Mouse (Mus musculus) limb, embryonic 11.5 days (tissue): ENCODE measurements at regions not wholly inside any gene's neighbourhood (a gene's known extent, or its start where the extent isn't known, plus 50 kb on each side); places are given as distances from the start of the nearest gene placed in this dataset.

Source experiments
- ATAC-seq: fragments of 200-750 bp; cut with Nextera tagmentation; 2 replicates; pipeline ENCODE4 v1.8.0; 2017; ENCODE audit warnings: low read depth; ENCODE audit not compliant: insufficient number of reproducible peaks, low FRiP score, low TSS enrichment
- DNase-seq: peaks from one replicate; pipeline ENCODE4 v3.0.0-alpha.2; 2015; ENCODE audit warnings: low spot score
- H3K27ac ChIP-seq: fragments of 300-500 bp; sonication (generic); replicated peaks from 2 replicates; pipeline ENCODE4 v1.5.1; 2014; ENCODE audit warnings: low read depth, mild to moderate bottlenecking, low read length
- H3K27me3 ChIP-seq: fragments of 300-500 bp; sonication (generic); 2 replicates; pipeline ENCODE4 v1.6.1; 2014; ENCODE audit warnings: mild to moderate bottlenecking, low read length, mixed read lengths; ENCODE audit not compliant: control insufficient read depth, insufficient read depth
- H3K36me3 ChIP-seq: fragments of 300-500 bp; sonication (generic); 2 replicates; pipeline ENCODE4 v1.6.1; 2014; ENCODE audit warnings: mild to moderate bottlenecking, low read length, moderate library complexity, mixed read lengths; ENCODE audit not compliant: control insufficient read depth, insufficient read depth
- H3K4me1 ChIP-seq: fragments of 300-500 bp; sonication (generic); 2 replicates; pipeline ENCODE4 v1.6.1; 2014; ENCODE audit warnings: low read length, mixed read lengths; ENCODE audit not compliant: control insufficient read depth, insufficient read depth
- H3K4me2 ChIP-seq: fragments of 300-500 bp; sonication (generic); 2 replicates; pipeline ENCODE4 v1.6.1; 2014; ENCODE audit warnings: low read depth, mild to moderate bottlenecking, moderate library complexity; ENCODE audit not compliant: severe bottlenecking
- H3K4me3 ChIP-seq: fragments of 300-500 bp; sonication (generic); 2 replicates; pipeline ENCODE4 v1.5.1; 2014; ENCODE audit warnings: low read depth, low read length
- H3K9ac ChIP-seq: fragments of 300-500 bp; sonication (generic); 2 replicates; pipeline ENCODE4 v1.6.1; 2014; ENCODE audit warnings: mild to moderate bottlenecking, low read length
- H3K9me3 ChIP-seq: fragments of 300-500 bp; sonication (generic); 2 replicates; pipeline ENCODE4 v1.6.1; 2016; ENCODE audit warnings: low read length; ENCODE audit not compliant: control insufficient read depth
- WGBS: fragments of 180-500 bp; shearing (Covaris S2); extraction: QIAGEN DNeasy Blood & Tissue Kit; methylation state at CpG from one replicate; pipeline ENCODE4 v1.1.7; 2014; 5-methylcytosine and 5-hydroxymethylcytosine counted together

- no peak overlapping the region for H3K27ac ChIP-seq
- H3K4me1 ChIP-seq = peaks cover 4% of the 10 kb centered on the region; the same call in 1 of the 2 replicates
- DNase-seq (peak; percentile 54), ATAC-seq (no peak)
- peak overlapping the region; percentile 58 for H3K4me2 ChIP-seq
- H3K36me3 ChIP-seq = no peaks in the 10 kb centered on the region
- peak overlapping the region; percentile 11 for H3K4me3 ChIP-seq
- WGBS = 20% methylated on average over 14 of the region's 14 CpGs
- H3K27me3 ChIP-seq = peaks cover 8% of the 10 kb centered on the region; the same call in 1 of the 2 replicates
- 0 out of 2 replicates have a peak overlapping the region, but pooled peaks have one; percentile 46 for H3K9ac ChIP-seq
- no peaks in the 10 kb centered on the region for H3K9me3 ChIP-seq
Observed at GRCm38 (mm10) chr2:75054474-75055186, 229.0 kb downstream of the Mtx2 start.

- Histone ChIP-seq H3K4me3 (peak overlapping the region; percentile 11), H3K9me3 (no peaks in the 10 kb centered on the region), H3K27ac (no peak overlapping the region), H3K9ac (no peak overlapping the region), H3K36me3 (no peaks in the 10 kb centered on the region), H3K4me2 (peak overlapping the region; percentile 58), H3K27me3 (peaks cover 8% of the 10 kb centered on the region; the same call in 1 of the 2 replicates), H3K4me1 (peaks cover 8% of the 10 kb centered on the region; the same call in 1 of the 2 replicates)
- DNase-seq (peak; percentile 82), ATAC-seq (no peak)
- WGBS = 1% methylated on average over 6 of the region's 6 CpGs
Observed at GRCm38 (mm10) chr2:75055187-75055543, 229.6 kb downstream of the Mtx2 start.

GRCm38 (mm10) chr2:75061009-75061408, 235.4 kb downstream of the Mtx2 start:
- no peak overlapping the region for H3K27ac ChIP-seq
- H3K4me1 ChIP-seq = peaks cover 6% of the 10 kb centered on the region; the same call in 1 of the 2 replicates
- no peaks in the 10 kb centered on the region for H3K36me3 ChIP-seq
- no peaks in the 10 kb centered on the region for H3K9me3 ChIP-seq
- WGBS = 60% methylated on average over 7 of the region's 7 CpGs
- no peak for ATAC-seq
- no peak for DNase-seq
- no peak overlapping the region for H3K4me2 ChIP-seq
- no peak overlapping the region for H3K4me3 ChIP-seq
- peaks cover 13% of the 10 kb centered on the region for H3K27me3 ChIP-seq
- H3K9ac ChIP-seq = no peak overlapping the region

- H3K27ac ChIP-seq = no peak overlapping the region
- H3K4me2 ChIP-seq = no peak overlapping the region
- ATAC-seq (no peak), DNase-seq (no peak)
- peaks cover 6% of the 10 kb centered on the region; the same call in 1 of the 2 replicates for H3K4me1 ChIP-seq
- H3K36me3 ChIP-seq = no peaks in the 10 kb centered on the region
- no peak overlapping the region for H3K4me3 ChIP-seq
- H3K27me3 ChIP-seq = peaks cover 13% of the 10 kb centered on the region
- H3K9ac ChIP-seq = no peak overlapping the region
- 43% methylated on average over 12 of the region's 12 CpGs for WGBS
- no peaks in the 10 kb centered on the region for H3K9me3 ChIP-seq
Observed at GRCm38 (mm10) chr2:75061456-75062188, 236.0 kb downstream of the Mtx2 start.

GRCm38 (mm10) chr2:75062189-75062510, 236.5 kb downstream of the Mtx2 start:
- Histone ChIP-seq H3K9ac (no peak overlapping the region), H3K9me3 (no peaks in the 10 kb centered on the region), H3K36me3 (no peaks in the 10 kb centered on the region), H3K27ac (no peak overlapping the region), H3K4me3 (no peak overlapping the region), H3K4me2 (no peak overlapping the region), H3K4me1 (peaks cover 6% of the 10 kb centered on the region; the same call in 1 of the 2 replicates), H3K27me3 (peaks cover 13% of the 10 kb centered on the region)
- DNase-seq (no peak), ATAC-seq (no peak)
- 77% methylated on average over 7 of the region's 7 CpGs for WGBS

GRCm38 (mm10) chr2:75064406-75065115, 239.0 kb downstream of the Mtx2 start:
- no peak for ATAC-seq
- no peaks in the 10 kb centered on the region for H3K9me3 ChIP-seq
- no peak overlapping the region for H3K9ac ChIP-seq
- WGBS = 27% methylated on average over 10 of the region's 10 CpGs
- no peak for DNase-seq
- H3K27me3 ChIP-seq = peaks cover 8% of the 10 kb centered on the region; the same call in 1 of the 2 replicates
- H3K4me3 ChIP-seq = no peak overlapping the region
- no peaks in the 10 kb centered on the region for H3K36me3 ChIP-seq
- H3K4me1 ChIP-seq = peaks cover 6% of the 10 kb centered on the region; the same call in 1 of the 2 replicates
- no peak overlapping the region for H3K4me2 ChIP-seq
- no peak overlapping the region for H3K27ac ChIP-seq

GRCm38 (mm10) chr2:75065304-75065703, 239.7 kb downstream of the Mtx2 start:
- Histone ChIP-seq H3K36me3 (no peaks in the 10 kb centered on the region), H3K27ac (no peak overlapping the region), H3K9me3 (no peaks in the 10 kb centered on the region), H3K27me3 (peaks cover 8% of the 10 kb centered on the region; the same call in 1 of the 2 replicates), H3K4me3 (no peak overlapping the region), H3K9ac (no peak overlapping the region), H3K4me1 (peaks cover 2% of the 10 kb centered on the region; the same call in 1 of the 2 replicates), H3K4me2 (no peak overlapping the region)
- DNase-seq = no peak
- WGBS = 58% methylated on average over 2 of the region's 2 CpGs
- no peak for ATAC-seq

GRCm38 (mm10) chr2:75069321-75069720, 243.7 kb downstream of the Mtx2 start:
- Histone ChIP-seq H3K9ac (no peak overlapping the region), H3K4me1 (0 out of 2 replicates have a peak, but pooled peaks cover 2% of the 10 kb centered on the region), H3K36me3 (no peaks in the 10 kb centered on the region), H3K27ac (no peak overlapping the region), H3K4me3 (no peak overlapping the region), H3K4me2 (no peak overlapping the region), H3K27me3 (no peaks in the 10 kb centered on the region), H3K9me3 (no peaks in the 10 kb centered on the region)
- ATAC-seq = no peak
- DNase-seq = no peak
- WGBS = 75% methylated on average over 2 of the region's 2 CpGs
